Mouse (Mus musculus): ENCODE measurements around the gene Lgsn. TPM values are rescaled to one million over a fixed set of nuclear protein-coding genes. Genes with fewer than 3 reads are reported as not detected.

The Lgsn gene
- polyA plus RNA-seq, 1 experiment from 2014 or later = not detected

DNA sequence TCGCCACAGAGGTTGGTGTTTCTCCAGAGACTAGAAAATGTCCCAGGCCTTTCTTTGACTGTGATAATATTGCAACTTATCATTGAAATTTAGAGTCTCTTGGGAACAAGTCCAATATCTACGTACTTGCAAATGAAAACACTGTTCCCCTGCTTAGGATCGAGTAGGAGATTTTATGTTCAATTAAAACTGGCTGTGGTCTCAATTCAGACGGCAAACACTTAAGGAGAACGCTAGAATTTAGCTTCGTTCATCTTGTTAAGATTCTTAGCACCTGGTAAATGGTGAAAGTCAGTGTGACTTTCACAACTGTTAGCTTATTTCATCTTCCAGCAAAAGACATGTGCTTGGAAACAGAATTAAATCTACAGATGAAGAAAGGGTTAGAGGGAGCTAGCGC, 29.1 kb downstream of the Lgsn start:
- H3K4me2 ChIP-seq (ENCODE audit: low read depth, low read length) = no peak overlapping the region
- no peak for ATAC-seq (replicated peaks; ENCODE audit: extremely low read depth, insufficient read depth, low FRiP score)
- H3K4me3 ChIP-seq (ENCODE audit: low read length) = no peak overlapping the region
- H3K36me3 ChIP-seq (ENCODE audit: control insufficient read depth, insufficient read depth) = no peaks in the 10 kb centered on the region
- no peaks in the 10 kb centered on the region for H3K9me3 ChIP-seq (replicated peaks; ENCODE audit: control insufficient read depth, low read length)
- 65% methylated on average over 7 of the region's 7 CpGs for WGBS
- H3K27me3 ChIP-seq (ENCODE audit: control insufficient read depth, insufficient read depth, low read length) = no peaks in the 10 kb centered on the region
- no peaks in the 10 kb centered on the region for H3K4me1 ChIP-seq (ENCODE audit: control insufficient read depth, insufficient read depth, low read length)
- no peak overlapping the region for H3K27ac ChIP-seq (ENCODE audit: low read length)
- H3K9ac ChIP-seq (ENCODE audit: low read length) = no peak overlapping the region

DNA sequence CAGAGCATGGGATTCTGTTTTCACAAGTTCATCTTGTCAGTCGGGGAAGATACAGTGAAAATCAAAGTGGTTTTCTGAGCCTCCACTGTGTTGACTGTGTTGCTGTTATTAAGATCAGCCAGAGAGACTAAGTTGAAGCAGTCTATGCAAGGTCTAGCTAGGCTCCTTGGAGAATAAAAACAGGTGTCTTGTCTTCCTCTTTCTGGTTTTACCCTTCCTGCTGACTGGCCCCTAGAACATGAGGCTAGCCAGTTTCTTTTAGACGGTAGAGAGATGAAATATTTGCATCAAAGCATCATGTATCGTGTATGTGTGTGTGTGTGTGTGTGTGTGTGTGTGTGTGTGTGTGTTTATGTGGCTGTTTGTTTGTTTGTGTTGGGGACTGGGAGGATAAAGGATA, 29.6 kb downstream of the Lgsn start:
- Histone ChIP-seq H3K9ac (ENCODE audit: low read length) (no peak overlapping the region), H3K9me3 (replicated peaks; ENCODE audit: control insufficient read depth, low read length) (no peaks in the 10 kb centered on the region), H3K36me3 (ENCODE audit: control insufficient read depth, insufficient read depth) (no peaks in the 10 kb centered on the region), H3K4me2 (ENCODE audit: low read depth, low read length) (no peak overlapping the region), H3K27me3 (ENCODE audit: control insufficient read depth, insufficient read depth, low read length) (no peaks in the 10 kb centered on the region), H3K27ac (ENCODE audit: low read length) (no peak overlapping the region), H3K4me3 (ENCODE audit: low read length) (no peak overlapping the region), H3K4me1 (ENCODE audit: control insufficient read depth, insufficient read depth, low read length) (no peaks in the 10 kb centered on the region)
- ATAC-seq (replicated peaks; ENCODE audit: extremely low read depth, insufficient read depth, low FRiP score) = no peak
- WGBS = 59% methylated on average over 3 of the region's 3 CpGs

DNA sequence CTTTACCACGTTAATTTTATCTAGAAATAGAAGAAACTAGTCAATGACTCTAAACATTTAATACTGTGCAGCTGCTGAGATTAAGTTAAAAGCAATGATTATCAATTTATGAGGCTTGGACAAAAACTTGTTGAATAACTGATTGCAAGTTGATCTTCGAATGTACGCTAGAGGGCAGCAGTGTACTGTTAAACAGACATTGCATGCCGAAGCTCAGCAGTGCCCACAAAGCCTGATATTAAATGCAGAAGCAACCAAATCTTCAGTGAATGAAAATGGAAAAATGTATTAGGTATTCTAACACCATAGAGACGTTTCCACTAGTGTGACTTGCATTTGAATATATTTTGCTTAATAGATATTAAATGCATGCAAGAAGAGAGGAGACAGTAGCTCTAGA, 33.9 kb downstream of the Lgsn start:
- H3K27me3 ChIP-seq (ENCODE audit: control insufficient read depth, insufficient read depth, low read length) = no peaks in the 10 kb centered on the region
- no peak overlapping the region for H3K9ac ChIP-seq (ENCODE audit: low read length)
- H3K27ac ChIP-seq (ENCODE audit: low read length) = no peak overlapping the region
- H3K4me3 ChIP-seq (ENCODE audit: low read length) = no peak overlapping the region
- WGBS = under 1% methylated on average over 5 of the region's 5 CpGs
- H3K9me3 ChIP-seq (replicated peaks; ENCODE audit: control insufficient read depth, low read length) = no peaks in the 10 kb centered on the region
- H3K4me1 ChIP-seq (ENCODE audit: control insufficient read depth, insufficient read depth, low read length) = no peaks in the 10 kb centered on the region
- no peak for ATAC-seq (replicated peaks; ENCODE audit: extremely low read depth, insufficient read depth, low FRiP score)
- no peaks in the 10 kb centered on the region for H3K36me3 ChIP-seq (ENCODE audit: control insufficient read depth, insufficient read depth)
- no peak overlapping the region for H3K4me2 ChIP-seq (ENCODE audit: low read depth, low read length)

DNA sequence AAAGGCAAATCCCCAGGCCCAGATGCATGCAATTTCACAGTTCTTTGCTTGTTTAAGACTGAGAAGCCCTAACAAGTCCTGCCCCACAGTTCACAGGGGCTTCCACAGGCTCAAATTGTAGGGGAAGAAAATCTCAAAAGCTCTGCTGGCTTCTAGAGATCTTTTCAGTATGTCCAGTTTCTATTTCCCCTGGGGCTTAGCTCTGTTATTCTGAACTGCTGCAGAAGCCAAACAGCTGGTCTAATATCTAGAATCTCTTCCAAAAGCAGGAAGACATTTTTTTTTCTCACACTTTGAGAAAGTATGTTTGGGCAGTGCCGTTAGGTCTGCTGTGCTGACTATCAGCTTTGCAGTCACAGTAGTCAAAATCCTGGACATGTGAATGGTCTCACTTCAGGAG, 38.6 kb downstream of the Lgsn start:
- Histone ChIP-seq H3K36me3 (ENCODE audit: control insufficient read depth, insufficient read depth) (no peaks in the 10 kb centered on the region), H3K9ac (ENCODE audit: low read length) (no peak overlapping the region), H3K9me3 (replicated peaks; ENCODE audit: control insufficient read depth, low read length) (no peaks in the 10 kb centered on the region), H3K4me2 (ENCODE audit: low read depth, low read length) (no peak overlapping the region), H3K27ac (ENCODE audit: low read length) (no peak overlapping the region), H3K4me3 (ENCODE audit: low read length) (no peak overlapping the region), H3K4me1 (ENCODE audit: control insufficient read depth, insufficient read depth, low read length) (no peaks in the 10 kb centered on the region), H3K27me3 (ENCODE audit: control insufficient read depth, insufficient read depth, low read length) (no peaks in the 10 kb centered on the region)
- ATAC-seq (replicated peaks; ENCODE audit: extremely low read depth, insufficient read depth, low FRiP score) = no peak
- 54% methylated on average over 1 of the region's 1 CpGs for WGBS

DNA sequence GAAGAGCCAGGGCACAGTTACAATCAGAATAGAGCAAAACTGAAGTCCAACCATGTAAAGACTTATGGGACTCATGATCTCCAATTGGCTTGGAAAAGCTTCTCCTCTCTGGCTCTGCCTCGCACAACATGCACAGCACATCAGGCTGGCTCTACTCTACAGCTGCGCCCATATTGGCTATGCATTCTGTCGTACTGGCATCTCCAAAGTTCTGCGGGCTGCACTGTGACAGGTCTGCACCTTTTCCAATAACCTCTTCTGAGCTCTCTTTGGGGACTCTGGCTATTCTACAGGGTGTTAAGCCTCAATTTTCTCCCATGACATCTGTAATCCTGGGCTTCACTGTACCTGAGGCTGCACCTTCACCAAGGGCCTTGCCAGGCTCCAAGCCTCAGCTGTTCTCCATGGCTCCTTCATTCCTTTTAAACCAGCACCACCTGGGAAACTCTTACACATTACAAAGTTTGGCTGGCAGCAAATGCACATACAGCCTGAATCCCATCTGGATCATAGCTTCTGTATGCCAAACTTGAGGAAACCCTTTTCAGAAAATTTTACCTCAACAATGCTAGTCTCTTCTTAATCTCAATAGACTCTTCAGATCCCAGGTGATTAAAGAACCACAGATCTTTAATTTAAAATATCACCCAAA, 44.5 kb downstream of the Lgsn start:
- Histone ChIP-seq H3K9ac (ENCODE audit: low read length) (no peak overlapping the region), H3K4me3 (ENCODE audit: low read length) (no peak overlapping the region), H3K36me3 (ENCODE audit: control insufficient read depth, insufficient read depth) (no peaks in the 10 kb centered on the region), H3K27ac (ENCODE audit: low read length) (no peak overlapping the region), H3K4me1 (ENCODE audit: control insufficient read depth, insufficient read depth, low read length) (no peaks in the 10 kb centered on the region), H3K4me2 (ENCODE audit: low read depth, low read length) (no peak overlapping the region), H3K27me3 (ENCODE audit: control insufficient read depth, insufficient read depth, low read length) (no peaks in the 10 kb centered on the region), H3K9me3 (replicated peaks; ENCODE audit: control insufficient read depth, low read length) (no peaks in the 10 kb centered on the region)
- 83% methylated on average over 4 of the region's 4 CpGs for WGBS
- ATAC-seq (replicated peaks; ENCODE audit: extremely low read depth, insufficient read depth, low FRiP score) = no peak

DNA sequence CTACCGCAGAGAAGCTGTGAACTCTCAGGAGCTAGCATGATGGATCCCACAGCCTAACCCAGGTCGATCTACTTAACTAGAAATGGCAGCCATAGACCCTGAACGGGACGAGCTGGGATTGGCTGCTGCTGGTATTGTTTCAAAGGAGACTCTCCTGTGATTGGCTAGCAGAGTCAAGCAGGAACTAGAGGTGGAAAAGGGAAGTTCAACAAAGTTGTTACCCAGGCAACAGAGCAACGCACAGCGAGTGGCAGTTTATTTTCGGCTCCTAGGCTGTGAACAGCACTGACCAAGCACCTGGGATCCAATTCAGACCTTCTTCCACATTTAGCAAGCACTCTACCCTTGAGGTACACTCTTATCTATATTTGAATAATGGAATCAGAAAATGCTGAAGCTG, 46.4 kb downstream of the Lgsn start, which contains the start of the genes 4931428L18Rik and Pih1d3:
Gene 4931428L18Rik (minus strand): TSS at position 121 of the 400 bp plus-strand sequence.
Gene Pih1d3 (plus strand): TSS at position 275 of the 400 bp plus-strand sequence.
- Histone ChIP-seq H3K9ac (ENCODE audit: low read length) (no peak within 1 kb of the TSS), H3K4me2 (ENCODE audit: low read depth, low read length) (no peak within 1 kb of the TSS), H3K27ac (ENCODE audit: low read length) (no peak within 1 kb of the TSS), H3K36me3 (ENCODE audit: control insufficient read depth, insufficient read depth) (no peaks in the 10 kb centered on the region), H3K4me1 (ENCODE audit: control insufficient read depth, insufficient read depth, low read length) (no peaks in the 10 kb centered on the region), H3K9me3 (replicated peaks; ENCODE audit: control insufficient read depth, low read length) (no peaks in the 10 kb centered on the region), H3K4me3 (ENCODE audit: low read length) (no peak within 1 kb of the TSS), H3K27me3 (ENCODE audit: control insufficient read depth, insufficient read depth, low read length) (no peaks in the 10 kb centered on the region)
- 74% methylated on average over 7 of the region's 7 CpGs for WGBS
- no peak for ATAC-seq (replicated peaks; ENCODE audit: extremely low read depth, insufficient read depth, low FRiP score)

DNA sequence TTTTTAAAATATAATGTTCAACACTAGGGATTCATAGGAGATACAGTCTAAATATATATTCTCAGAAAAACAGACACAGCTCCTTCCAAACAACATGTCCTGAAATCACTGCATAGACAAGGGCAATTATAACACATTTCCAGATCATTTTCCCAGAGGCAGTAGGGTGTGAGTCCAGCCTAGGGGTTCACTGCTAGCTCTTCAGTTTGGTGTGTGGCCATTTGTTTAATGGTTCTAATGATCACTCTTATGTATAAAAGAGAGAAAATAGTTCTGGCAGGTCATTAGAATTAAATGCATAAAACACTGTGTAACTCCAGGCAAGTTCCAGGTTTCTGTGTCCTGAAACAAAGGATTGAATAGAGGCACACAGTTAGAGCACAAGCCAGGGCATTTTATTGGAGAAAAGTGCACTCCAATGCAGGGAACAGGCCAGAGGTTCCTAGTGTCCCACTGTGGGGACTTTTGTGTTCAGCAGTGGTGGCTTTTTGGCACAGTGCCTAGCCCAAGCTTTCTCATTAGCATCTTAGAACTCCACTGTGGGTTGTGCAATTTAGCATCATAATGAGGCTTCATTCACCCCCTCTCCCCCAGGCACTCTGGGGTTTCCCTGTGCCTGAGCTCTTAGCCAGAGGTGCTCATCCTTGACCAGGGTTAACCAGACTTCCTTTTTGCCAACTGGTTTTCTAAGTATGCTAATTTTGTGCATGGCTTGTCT, 57.3 kb downstream of the Lgsn start:
- H3K4me3 ChIP-seq (ENCODE audit: low read length) = no peak overlapping the region
- no peak for ATAC-seq (replicated peaks; ENCODE audit: extremely low read depth, insufficient read depth, low FRiP score)
- no peaks in the 10 kb centered on the region for H3K36me3 ChIP-seq (ENCODE audit: control insufficient read depth, insufficient read depth)
- H3K4me1 ChIP-seq (ENCODE audit: control insufficient read depth, insufficient read depth, low read length) = no peaks in the 10 kb centered on the region
- no peak overlapping the region for H3K4me2 ChIP-seq (ENCODE audit: low read depth, low read length)
- no peaks in the 10 kb centered on the region for H3K9me3 ChIP-seq (replicated peaks; ENCODE audit: control insufficient read depth, low read length)
- H3K27me3 ChIP-seq (ENCODE audit: control insufficient read depth, insufficient read depth, low read length) = no peaks in the 10 kb centered on the region
- no peak overlapping the region for H3K27ac ChIP-seq (ENCODE audit: low read length)
- H3K9ac ChIP-seq (ENCODE audit: low read length) = no peak overlapping the region

Other genes with a start within 250 kb of the Lgsn start
- not detected in 2 replicates for gene AC153137.1, start 198.4 kb upstream of the Lgsn start, polyA plus RNA-seq (2015; fragmentation: Nextera tagmentation; extraction: Ambion mirVana)
- not detected in 2 replicates for gene 4931428L18Rik, start 46.3 kb downstream of the Lgsn start, polyA plus RNA-seq (2015; fragmentation: Nextera tagmentation; extraction: Ambion mirVana)
- gene Pih1d3, start 46.4 kb downstream of the Lgsn start, polyA plus RNA-seq (2015; fragmentation: Nextera tagmentation; extraction: Ambion mirVana) = not detected in 2 replicates

All from heart, embryonic 16.5 days (tissue).